Mouse (Mus musculus) liver, adult 2 months (tissue): ENCODE data around the gene Gm45713. TPM values are rescaled to one million over a fixed set of nuclear protein-coding genes. Genes with fewer than 3 reads are reported as not detected.

Experiments
- DNase-seq: peaks from one replicate; pipeline ENCODE4 v3.0.0-alpha.2; 2011; ENCODE audit warnings: low read depth, low spot score; ENCODE audit errors: extremely low read depth
- H3K27ac ChIP-seq: fragments of 200-500 bp; replicated peaks from 2 replicates; pipeline ENCODE4 v1.5.1; 2012; ENCODE audit warnings: low read depth, mild to moderate bottlenecking, control low read depth, inconsistent platforms, low read length; ENCODE audit not compliant: insufficient read depth
- H3K27me3 ChIP-seq: fragments of 200-500 bp; 2 replicates; pipeline ENCODE4 v1.6.1; 2012; ENCODE audit warnings: mild to moderate bottlenecking, moderate library complexity, low read length, inconsistent platforms; ENCODE audit not compliant: control insufficient read depth, insufficient read depth
- H3K36me3 ChIP-seq: fragments of 200-500 bp; 2 replicates; pipeline ENCODE4 v1.6.1; 2012; ENCODE audit warnings: low read length, inconsistent platforms; ENCODE audit not compliant: control insufficient read depth, insufficient read depth
- H3K4me1 ChIP-seq: fragments of 200-500 bp; 2 replicates; pipeline ENCODE4 v1.6.1; 2011; ENCODE audit warnings: low read length; ENCODE audit not compliant: control insufficient read depth, insufficient read depth
- H3K4me3 ChIP-seq: fragments of 200-500 bp; 2 replicates; pipeline ENCODE4 v1.5.1; 2011; ENCODE audit warnings: low read depth, mild to moderate bottlenecking, control low read depth, low read length, moderate library complexity; ENCODE audit not compliant: insufficient read depth
- H3K79me2 ChIP-seq: fragments of 200-500 bp; 2 replicates; pipeline ENCODE4 v1.6.1; 2012; ENCODE audit warnings: inconsistent platforms, mild to moderate bottlenecking, low read length, moderate library complexity; ENCODE audit not compliant: control insufficient read depth, insufficient read depth
- H3K9ac ChIP-seq: fragments of 200-500 bp; 2 replicates; pipeline ENCODE4 v1.6.1; 2012; ENCODE audit warnings: low read depth, mild to moderate bottlenecking, control low read depth, inconsistent platforms, low read length
- CTCF ChIP-seq: fragments of 200-500 bp; IDR thresholded peaks from 2 replicates; pipeline ENCODE4 v1.5.1; 2011; ENCODE audit warnings: low read depth, low read length, control low read depth
- POLR2A ChIP-seq: fragments of 200-500 bp; IDR thresholded peaks from 2 replicates; pipeline ENCODE4 v1.6.1; 2011; ENCODE audit warnings: low read length, control low read depth; ENCODE audit not compliant: insufficient read depth; ENCODE audit errors: extremely low read depth
- WGBS: fragments of 180-500 bp; shearing (Covaris S2); methylation state at CpG from one replicate; pipeline ENCODE4 v1.1.7; 2018; 5-methylcytosine and 5-hydroxymethylcytosine counted together
- polyA plus RNA-seq: library from polyadenylated mRNA; depleted of rRNA; stranded (reverse); fragments of >200 nt; gene quantifications from 2 replicates; pipeline ENCODE4 v1.2.3, GENCODE M21; 2012
- total RNA-seq: library from RNA; depleted of rRNA; stranded (reverse); fragments of >200 nt; gene quantifications from 2 replicates; pipeline ENCODE4 v1.2.3, GENCODE M21; 2014

The Gm45713 gene
- total and polyA plus RNA-seq, 2 experiments = not detected

- WGBS = 91% methylated on average over 1 of the region's 1 CpGs
- peaks cover 11% of the 10 kb centered on the region for H3K4me1 ChIP-seq
- H3K27ac ChIP-seq = no peak overlapping the region
- H3K9ac ChIP-seq = no peak overlapping the region
- no peak for TF ChIP-seq POLR2A
- TF ChIP-seq CTCF = no peak
- H3K4me3 ChIP-seq = no peak overlapping the region
- peaks cover 7% of the 10 kb centered on the region; the same call in 1 of the 2 replicates for H3K36me3 ChIP-seq
- no peaks in the 10 kb centered on the region for H3K27me3 ChIP-seq
- no peak for DNase-seq
- no peaks in the 10 kb centered on the region; the same call in 1 of the 2 replicates for H3K79me2 ChIP-seq
Observed at GRCm38 (mm10) chr7:45138403-45138802, 2.4 kb upstream of the Gm45713 start.

- 66% methylated on average over 12 of the region's 12 CpGs for WGBS
- Histone ChIP-seq H3K79me2 (no peaks in the 10 kb centered on the region; the same call in 1 of the 2 replicates), H3K36me3 (peaks cover 3% of the 10 kb centered on the region; the same call in 1 of the 2 replicates), H3K27me3 (no peaks in the 10 kb centered on the region), H3K27ac (no peak overlapping the region), H3K4me1 (peaks cover 11% of the 10 kb centered on the region), H3K9ac (no peak overlapping the region), H3K4me3 (no peak overlapping the region)
- DNase-seq = no peak
- TF ChIP-seq CTCF = no peak
- no peak for TF ChIP-seq POLR2A
Observed at GRCm38 (mm10) chr7:45137171-45138006, 1.4 kb upstream of the Gm45713 start.

- Histone ChIP-seq H3K4me3 (peak overlapping the region; percentile 70; the same call in 1 of the 2 replicates), H3K4me1 (peaks cover 21% of the 10 kb centered on the region), H3K79me2 (no peaks in the 10 kb centered on the region; the same call in 1 of the 2 replicates), H3K36me3 (no peaks in the 10 kb centered on the region), H3K27me3 (no peaks in the 10 kb centered on the region), H3K9ac (peak overlapping the region; percentile 76), H3K27ac (no peak overlapping the region)
- no peak for TF ChIP-seq POLR2A
- TF ChIP-seq CTCF = no peak
- DNase-seq = no peak
- 85% methylated on average over 3 of the region's 3 CpGs for WGBS
Observed at GRCm38 (mm10) chr7:45135370-45135769, 661 bp downstream of the Gm45713 start.

- Histone ChIP-seq H3K9ac (no peak overlapping the region), H3K4me1 (peaks cover 19% of the 10 kb centered on the region), H3K27me3 (no peaks in the 10 kb centered on the region), H3K27ac (no peak overlapping the region), H3K36me3 (no peaks in the 10 kb centered on the region), H3K79me2 (no peaks in the 10 kb centered on the region; the same call in 1 of the 2 replicates), H3K4me3 (no peak overlapping the region)
- no peak for DNase-seq
- TF ChIP-seq CTCF = no peak
- no peak for TF ChIP-seq POLR2A
- WGBS = 47% methylated on average over 12 of the region's 12 CpGs
Observed at GRCm38 (mm10) chr7:45134544-45135026, 1.4 kb downstream of the Gm45713 start.

GRCm38 (mm10) chr7:45133446-45134159, 2.4 kb downstream of the Gm45713 start:
- no peak for TF ChIP-seq POLR2A
- TF ChIP-seq CTCF = peak; percentile 43

More at GRCm38 (mm10) chr7:45133446-45134159, 2.4 kb downstream of the Gm45713 start:
- 94% methylated on average over 8 of the region's 8 CpGs for WGBS
- Histone ChIP-seq H3K4me3 (no peak overlapping the region), H3K4me1 (peaks cover 19% of the 10 kb centered on the region), H3K9ac (no peak overlapping the region), H3K79me2 (no peaks in the 10 kb centered on the region; the same call in 1 of the 2 replicates), H3K27me3 (no peaks in the 10 kb centered on the region), H3K27ac (no peak overlapping the region), H3K36me3 (no peaks in the 10 kb centered on the region)
- DNase-seq = no peak
